Mouse (Mus musculus) layer of hippocampus, postnatal 25 days (tissue): Measurements from ENCODE around the gene Klhl29. TPM values are rescaled to one million over a fixed set of nuclear protein-coding genes. Genes with fewer than 3 reads are reported as not detected.

Source experiments
- DNase-seq, 2 experiments: peaks; one replicate each; pipeline ENCODE4 v3.0.0; 2022; ENCODE audit warnings: mixed read lengths in 2 of 2, low spot score in 1 of 2; ENCODE audit errors: extremely low spot score in 1 of 2
- total RNA-seq, 2 experiments: library from RNA; stranded (reverse); gene quantifications; 2 replicates each; pipeline ENCODE4 v1.2.3; 2021

Klhl29 gene
- total RNA-seq, 2 experiments from 2014 or later: 37.5 to 39.5 TPM

DNA sequence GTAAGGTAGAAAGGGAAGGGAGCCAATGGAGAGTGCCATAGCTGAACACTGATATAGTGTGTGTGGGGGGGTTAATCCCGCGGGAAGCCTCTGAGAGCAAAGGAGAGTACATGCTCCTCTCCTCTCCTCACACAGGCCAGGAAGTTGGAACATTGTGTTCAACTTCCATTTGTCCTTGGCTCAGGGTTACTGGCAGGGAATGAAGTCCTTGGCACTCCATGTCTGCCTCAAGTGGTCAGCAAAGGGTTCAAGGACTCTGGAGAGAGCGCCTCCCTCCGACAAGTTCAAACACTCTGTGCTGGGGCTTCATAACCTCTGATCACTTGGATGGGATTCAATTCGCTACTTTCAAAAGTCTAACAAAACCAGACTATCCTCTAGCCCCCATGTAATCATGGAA is 71.6 kb downstream of the Klhl29 start:
- DNase-seq: no peak

DNA sequence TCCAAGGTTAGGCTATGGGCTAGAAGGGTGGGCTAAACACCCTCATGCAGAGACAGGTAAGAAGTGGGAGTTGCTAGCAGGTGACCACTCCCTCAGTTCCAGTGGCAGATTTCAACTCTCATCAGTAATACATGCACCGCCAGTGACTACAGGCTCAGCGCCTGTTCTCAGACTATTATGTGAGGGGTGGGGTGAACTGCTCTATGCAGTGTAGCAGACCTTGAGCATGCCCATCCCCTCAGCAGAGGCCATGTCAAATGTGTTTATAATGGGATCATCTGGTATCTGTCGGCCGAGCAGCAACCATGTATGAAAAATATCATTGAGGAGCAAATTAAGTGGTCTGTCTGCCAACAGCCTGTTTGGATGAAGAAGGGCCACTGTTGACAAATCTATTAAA is 72.4 kb downstream of the Klhl29 start:
- DNase-seq: no peak

DNA sequence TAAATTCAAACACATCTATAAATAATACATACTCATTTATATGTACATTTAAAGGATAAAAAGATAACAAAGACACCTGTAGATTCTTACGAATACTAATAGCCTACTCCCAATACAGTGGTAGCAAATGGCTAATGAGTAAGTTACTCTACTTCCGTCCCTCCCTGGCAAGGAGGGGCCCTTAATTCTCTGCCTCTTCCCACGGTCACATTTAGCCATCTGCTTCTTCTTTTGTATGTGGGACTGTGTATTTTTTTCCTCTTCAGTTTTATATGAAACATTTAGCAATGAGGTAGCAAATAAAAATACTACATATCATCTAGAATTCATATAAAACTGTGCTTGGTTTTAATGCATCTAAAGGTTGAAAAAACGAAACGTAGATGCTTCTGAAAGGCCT is 73.6 kb downstream of the Klhl29 start:
- DNase-seq: no peak

- no peak for DNase-seq
These were observed 79.1 kb downstream of the Klhl29 start for GRCm38 (mm10) chr12:5296422-5296821.

- DNase-seq: no peak
These were observed 83.2 kb downstream of the Klhl29 start for GRCm38 (mm10) chr12:5292316-5292715.

DNA sequence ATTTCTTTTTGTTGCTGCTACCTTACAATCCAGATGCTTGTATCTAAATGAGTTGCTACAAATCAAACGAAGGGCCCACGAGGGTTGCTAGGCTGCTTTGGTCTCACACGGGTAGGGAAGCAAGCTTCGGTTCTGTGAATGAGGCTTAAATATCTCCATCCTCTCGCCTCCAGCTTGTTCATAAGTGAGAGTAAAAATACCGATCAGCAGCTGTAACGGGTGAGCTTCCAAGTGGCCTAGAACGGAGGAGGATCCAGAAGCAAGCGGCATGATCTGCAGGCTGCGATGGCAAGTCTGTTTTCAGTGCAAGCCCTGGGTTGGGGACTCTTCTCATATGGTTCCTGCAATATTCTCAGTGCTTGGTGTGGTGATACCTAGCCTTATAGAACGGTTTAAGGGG is 89.9 kb downstream of the Klhl29 start:
- no peak for DNase-seq

DNA sequence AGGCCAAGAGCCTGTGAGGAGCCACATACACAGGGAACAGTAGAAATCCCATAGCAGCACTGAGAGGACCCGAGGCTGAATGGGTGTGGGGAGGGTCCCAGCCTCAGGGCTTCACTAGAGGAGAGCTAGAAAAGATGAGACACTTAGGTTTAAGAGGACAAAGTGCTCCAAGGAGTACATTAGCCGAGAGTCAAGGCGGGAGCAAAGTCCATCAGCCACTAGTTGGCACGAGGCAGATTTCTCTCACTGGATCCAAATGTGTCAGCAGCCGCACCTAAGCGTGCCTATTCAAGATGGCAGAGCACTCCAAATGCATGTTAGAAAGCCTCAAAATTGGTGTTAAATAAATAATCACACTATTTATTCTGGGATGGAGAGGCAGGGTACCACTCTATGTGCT is 90.5 kb downstream of the Klhl29 start:
- no peak for DNase-seq

GRCm38 (mm10) chr12:5283654-5284053 is 91.8 kb downstream of the Klhl29 start:
- DNase-seq: no peak

- no peak for DNase-seq
These were observed 92.9 kb downstream of the Klhl29 start for GRCm38 (mm10) chr12:5282611-5283010.

- no peak for DNase-seq
These were observed 95.6 kb downstream of the Klhl29 start for GRCm38 (mm10) chr12:5279873-5280272.

DNA sequence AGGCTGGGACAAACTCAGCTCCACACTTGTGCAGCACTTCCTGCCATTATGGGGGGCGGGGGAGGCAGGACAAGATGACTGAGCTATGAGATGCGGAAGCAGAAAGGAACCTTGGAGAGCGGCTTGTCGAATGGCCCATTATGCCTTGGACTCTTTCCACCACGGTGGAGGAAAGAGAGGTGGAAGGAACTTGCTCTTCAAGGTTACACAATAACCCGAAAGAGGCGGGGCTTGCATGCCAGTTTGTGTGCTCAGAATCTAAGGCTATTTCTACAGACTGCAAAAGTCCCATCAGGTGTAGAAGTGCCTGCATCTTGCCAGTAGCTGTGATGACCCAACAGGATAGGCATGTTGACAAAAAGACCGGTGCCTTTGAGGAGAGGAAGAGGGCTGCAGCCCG is 98.5 kb downstream of the Klhl29 start:
- no peak for DNase-seq

DNA sequence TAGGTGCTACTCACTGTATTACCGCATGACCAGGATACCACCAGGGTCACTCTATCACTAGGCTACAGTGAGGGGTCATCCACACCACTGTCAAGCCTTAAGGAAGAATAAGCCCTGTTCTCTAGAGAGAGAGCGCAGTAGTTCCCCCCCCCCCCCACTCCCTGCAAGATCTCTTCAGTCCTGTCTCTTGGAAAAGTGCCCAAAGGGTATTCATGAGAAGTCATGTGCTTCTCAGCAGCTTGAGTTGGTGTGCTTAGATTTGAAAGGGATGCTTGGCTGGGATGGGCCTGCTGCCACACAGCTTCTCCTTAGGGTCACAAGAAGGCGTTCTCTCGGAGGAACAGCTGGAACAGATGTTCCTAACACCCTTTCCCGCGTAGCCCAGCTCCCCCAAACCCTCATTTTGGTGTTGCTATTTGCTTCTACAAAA is 100.0 kb downstream of the Klhl29 start:
- no peak for DNase-seq

DNA sequence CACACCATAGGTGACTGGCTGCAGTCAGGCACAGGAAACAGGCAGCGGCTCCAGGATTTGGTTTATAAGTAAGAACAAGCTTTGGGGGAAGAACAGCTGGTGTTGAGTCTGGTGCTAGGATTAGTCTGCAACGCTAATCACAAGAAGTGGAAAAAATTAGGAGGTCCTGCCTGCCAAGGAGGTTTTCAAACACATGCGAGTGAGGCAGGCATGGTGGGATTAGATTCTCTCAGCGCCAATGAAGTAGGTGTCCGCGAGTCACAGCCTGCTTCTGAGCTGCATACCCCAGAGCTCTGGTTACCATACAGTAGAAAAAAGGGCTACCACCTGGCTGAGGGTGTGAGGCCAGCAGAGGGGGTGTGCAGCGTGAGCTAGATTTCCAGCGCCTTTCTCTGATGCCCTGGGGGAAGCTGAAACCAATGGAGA is 101.0 kb downstream of the Klhl29 start:
- no peak for DNase-seq

GRCm38 (mm10) chr12:5273316-5274047 is 102.0 kb downstream of the Klhl29 start:
- DNase-seq: no peak

DNA sequence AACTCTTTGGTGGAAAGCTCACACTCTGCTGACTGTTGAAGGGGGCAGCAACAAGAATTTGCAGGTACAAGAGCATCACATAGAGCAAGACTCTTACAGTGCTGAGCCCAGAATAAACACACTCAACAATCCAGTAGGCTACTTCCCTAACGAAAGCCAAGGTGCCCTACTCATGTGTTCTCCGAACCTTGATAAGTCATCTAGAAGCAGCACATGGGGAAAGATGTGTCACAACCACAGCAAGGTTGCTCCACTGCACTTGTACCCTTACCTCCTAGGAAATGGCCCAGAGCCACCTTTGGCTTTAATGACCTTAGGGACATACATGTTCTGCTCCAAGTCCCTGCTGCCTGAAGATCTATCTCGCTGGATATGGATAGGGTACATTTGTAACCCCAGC is 105.0 kb downstream of the Klhl29 start:
- no peak for DNase-seq

- DNase-seq: no peak
These were observed 105.5 kb downstream of the Klhl29 start for GRCm38 (mm10) chr12:5269936-5270335.

DNA sequence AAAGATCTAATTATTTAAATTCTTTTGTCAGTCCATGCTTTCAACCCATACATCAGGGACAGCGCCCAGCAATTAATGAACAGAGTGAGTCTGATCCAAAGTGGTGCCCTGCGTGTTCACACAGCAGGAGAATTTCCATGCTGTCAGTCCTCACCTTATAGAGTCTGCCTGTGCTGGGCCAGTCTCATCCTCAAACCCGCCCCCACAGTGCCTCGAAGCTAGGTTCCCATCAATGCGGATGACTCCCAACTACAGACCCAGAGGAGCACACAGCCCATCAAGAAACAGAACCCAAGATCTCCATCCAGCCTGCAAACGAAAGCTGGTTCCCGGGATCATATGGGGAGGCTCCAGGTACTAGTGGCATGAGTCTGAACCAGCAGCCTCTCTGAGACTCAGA is 106.4 kb downstream of the Klhl29 start:
- DNase-seq: no peak

GRCm38 (mm10) chr12:5268188-5268612 is 107.3 kb downstream of the Klhl29 start:
- peak; percentile 49 to 54 for DNase-seq

- no peak for DNase-seq
These were observed 108.0 kb downstream of the Klhl29 start for GRCm38 (mm10) chr12:5267271-5268187.

DNA sequence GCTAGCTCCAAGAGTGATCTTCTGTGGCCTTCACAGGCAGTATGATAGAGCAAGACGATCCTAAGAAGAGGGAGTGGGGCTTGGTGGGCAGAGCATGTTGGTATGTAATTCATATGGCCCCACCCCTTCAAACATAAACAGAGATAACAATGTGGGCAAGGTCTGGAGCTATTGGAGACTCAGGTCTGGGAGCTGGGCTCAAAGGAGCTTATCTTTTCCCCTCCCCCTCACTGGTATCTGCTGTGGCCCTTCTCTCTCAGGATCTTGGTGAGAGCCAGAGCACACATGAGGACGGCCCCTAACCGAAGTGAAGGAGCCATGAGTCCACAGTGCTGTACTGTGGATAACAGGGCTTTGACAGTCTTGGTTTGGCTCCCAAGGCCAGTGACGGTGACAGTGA is 108.7 kb downstream of the Klhl29 start:
- DNase-seq: no peak

GRCm38 (mm10) chr12:5261476-5261875 is 114.0 kb downstream of the Klhl29 start:
- no peak for DNase-seq

DNA sequence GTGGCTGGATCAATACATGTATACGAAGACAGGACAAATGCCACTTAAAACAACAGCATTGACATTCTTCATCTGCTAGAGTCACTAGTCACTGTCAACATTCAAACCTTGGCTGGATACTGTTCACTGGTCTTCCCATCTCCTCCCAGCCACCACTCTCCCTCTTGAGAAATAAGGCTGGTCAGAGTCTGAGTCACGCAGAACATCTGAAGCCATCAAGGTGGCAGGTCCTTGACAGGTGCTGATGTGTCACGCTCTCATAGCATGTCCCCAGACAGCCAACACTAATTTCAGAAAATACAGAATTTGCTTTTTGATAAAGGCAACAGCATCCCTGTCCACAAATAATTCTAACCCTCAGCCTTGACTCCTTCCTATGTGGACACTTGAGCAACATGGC is 116.7 kb downstream of the Klhl29 start:
- DNase-seq: no peak
